Mouse (Mus musculus): ENCODE measurements around the gene Kcng1. TPM values are rescaled to one million over a fixed set of nuclear protein-coding genes. Genes with fewer than 3 reads are reported as not detected.
A peak's percentile ranks its signal among the peaks of the same experiment; 100 is the strongest.

Kcng1 gene
- 3.7 TPM in 2 replicates for polyA plus RNA-seq (2016; fragmentation: Nextera tagmentation; extraction: Ambion mirVana)

GRCm38 (mm10) chr2:168281582-168281981, at the start of gene Kcng1:
Gene Kcng1 (minus strand): TSS chr2:168281736.
- no peak within 1 kb of the TSS for H3K27ac ChIP-seq
- peaks cover 7% of the 10 kb centered on the region for H3K9me3 ChIP-seq
- peak within 1 kb of the TSS; percentile 56 for H3K9ac ChIP-seq
- peak within 1 kb of the TSS; percentile 90 for H3K4me2 ChIP-seq
- peak within 1 kb of the TSS; percentile 53 for H3K4me3 ChIP-seq (replicated peaks)
- H3K27me3 ChIP-seq, result peaks cover 76% of the 10 kb centered on the region
- H3K36me3 ChIP-seq (replicated peaks), result no peaks in the 10 kb centered on the region
- WGBS, result 14% methylated on average over 12 of the region's 12 CpGs
- H3K4me1 ChIP-seq, result peaks cover 29% of the 10 kb centered on the region
- no peak for ATAC-seq (ENCODE audit: low FRiP score)

GRCm38 (mm10) chr2:168330421-168331070, 49.0 kb upstream of the Kcng1 start:
- H3K4me3 ChIP-seq (replicated peaks), result no peak overlapping the region
- no peaks in the 10 kb centered on the region for H3K36me3 ChIP-seq (replicated peaks)
- no peak overlapping the region for H3K9ac ChIP-seq
- H3K4me2 ChIP-seq, result no peak overlapping the region
- no peak for ATAC-seq (ENCODE audit: low FRiP score)
- 76% methylated on average over 11 of the region's 11 CpGs for WGBS
- H3K4me1 ChIP-seq, result peaks cover 30% of the 10 kb centered on the region
- 0 out of 2 replicates have a peak, but pooled peaks cover 12% of the 10 kb centered on the region for H3K27me3 ChIP-seq
- H3K9me3 ChIP-seq, result no peaks in the 10 kb centered on the region
- no peak overlapping the region for H3K27ac ChIP-seq

- Histone ChIP-seq H3K36me3 (replicated peaks) (no peaks in the 10 kb centered on the region), H3K4me2 (no peak overlapping the region), H3K4me1 (peaks cover 13% of the 10 kb centered on the region), H3K9me3 (no peaks in the 10 kb centered on the region), H3K9ac (no peak overlapping the region), H3K27me3 (peaks cover 4% of the 10 kb centered on the region; the same call in 1 of the 2 replicates), H3K27ac (no peak overlapping the region), H3K4me3 (replicated peaks) (no peak overlapping the region)
- no peak for ATAC-seq (ENCODE audit: low FRiP score)
- WGBS, result 64% methylated on average over 10 of the region's 10 CpGs
These were observed 40.3 kb upstream of the Kcng1 start for GRCm38 (mm10) chr2:168321716-168322374.

- Histone ChIP-seq H3K4me2 (no peak overlapping the region), H3K9ac (no peak overlapping the region), H3K4me3 (replicated peaks) (no peak overlapping the region), H3K36me3 (replicated peaks) (no peaks in the 10 kb centered on the region), H3K9me3 (no peaks in the 10 kb centered on the region), H3K27ac (no peak overlapping the region), H3K4me1 (0 out of 2 replicates have a peak, but pooled peaks cover 5% of the 10 kb centered on the region), H3K27me3 (peaks cover 4% of the 10 kb centered on the region; the same call in 1 of the 2 replicates)
- WGBS, result 76% methylated on average over 17 of the region's 17 CpGs
- no peak for ATAC-seq (ENCODE audit: low FRiP score)
These were observed 39.0 kb upstream of the Kcng1 start for GRCm38 (mm10) chr2:168320388-168321182.

- Histone ChIP-seq H3K4me3 (replicated peaks) (no peak overlapping the region), H3K9me3 (no peaks in the 10 kb centered on the region), H3K27ac (no peak overlapping the region), H3K36me3 (replicated peaks) (no peaks in the 10 kb centered on the region), H3K27me3 (0 out of 2 replicates have a peak, but pooled peaks cover 4% of the 10 kb centered on the region), H3K4me1 (no peaks in the 10 kb centered on the region), H3K4me2 (no peak overlapping the region), H3K9ac (no peak overlapping the region)
- 73% methylated on average over 16 of the region's 16 CpGs for WGBS
- ATAC-seq (ENCODE audit: low FRiP score), result no peak
These were observed 33.3 kb upstream of the Kcng1 start for GRCm38 (mm10) chr2:168314646-168315446.

- no peaks in the 10 kb centered on the region for H3K36me3 ChIP-seq (replicated peaks)
- no peak for ATAC-seq (ENCODE audit: low FRiP score)
- no peak overlapping the region for H3K27ac ChIP-seq
- H3K9me3 ChIP-seq, result no peaks in the 10 kb centered on the region
- H3K4me3 ChIP-seq (replicated peaks), result no peak overlapping the region
- 44% methylated on average over 4 of the region's 4 CpGs for WGBS
- no peaks in the 10 kb centered on the region for H3K4me1 ChIP-seq
- no peak overlapping the region for H3K4me2 ChIP-seq
- 0 out of 2 replicates have a peak, but pooled peaks cover 4% of the 10 kb centered on the region for H3K27me3 ChIP-seq
- no peak overlapping the region for H3K9ac ChIP-seq
These were observed 31.0 kb upstream of the Kcng1 start for GRCm38 (mm10) chr2:168312504-168312903.

GRCm38 (mm10) chr2:168311006-168311405, 29.5 kb upstream of the Kcng1 start:
- Histone ChIP-seq H3K4me2 (no peak overlapping the region), H3K27ac (no peak overlapping the region), H3K9me3 (no peaks in the 10 kb centered on the region), H3K27me3 (0 out of 2 replicates have a peak, but pooled peaks cover 4% of the 10 kb centered on the region), H3K36me3 (replicated peaks) (no peaks in the 10 kb centered on the region), H3K4me1 (no peaks in the 10 kb centered on the region), H3K4me3 (replicated peaks) (no peak overlapping the region), H3K9ac (no peak overlapping the region)
- WGBS, result 95% methylated on average over 16 of the region's 16 CpGs
- no peak for ATAC-seq (ENCODE audit: low FRiP score)

- Histone ChIP-seq H3K4me1 (no peaks in the 10 kb centered on the region), H3K27ac (no peak overlapping the region), H3K9ac (no peak overlapping the region), H3K4me2 (no peak overlapping the region), H3K9me3 (no peaks in the 10 kb centered on the region), H3K27me3 (no peaks in the 10 kb centered on the region), H3K36me3 (replicated peaks) (no peaks in the 10 kb centered on the region), H3K4me3 (replicated peaks) (no peak overlapping the region)
- WGBS, result 79% methylated on average over 7 of the region's 7 CpGs
- ATAC-seq (ENCODE audit: low FRiP score), result no peak
These were observed 27.4 kb upstream of the Kcng1 start for GRCm38 (mm10) chr2:168308916-168309315.

GRCm38 (mm10) chr2:168299650-168300049, 18.1 kb upstream of the Kcng1 start:
- 93% methylated on average over 8 of the region's 8 CpGs for WGBS
- no peak overlapping the region for H3K4me3 ChIP-seq (replicated peaks)
- H3K9me3 ChIP-seq, result no peaks in the 10 kb centered on the region
- no peak overlapping the region for H3K9ac ChIP-seq
- no peaks in the 10 kb centered on the region for H3K36me3 ChIP-seq (replicated peaks)
- no peaks in the 10 kb centered on the region; the same call in 1 of the 2 replicates for H3K4me1 ChIP-seq
- ATAC-seq (ENCODE audit: low FRiP score), result no peak
- H3K27ac ChIP-seq, result no peak overlapping the region
- H3K27me3 ChIP-seq, result peaks cover 4% of the 10 kb centered on the region; the same call in 1 of the 2 replicates
- no peak overlapping the region for H3K4me2 ChIP-seq

GRCm38 (mm10) chr2:168296530-168296929, 15.0 kb upstream of the Kcng1 start:
- no peak overlapping the region for H3K9ac ChIP-seq
- H3K36me3 ChIP-seq (replicated peaks), result no peaks in the 10 kb centered on the region
- peaks cover 18% of the 10 kb centered on the region for H3K4me1 ChIP-seq
- peaks cover under 1% of the 10 kb centered on the region; the same call in 1 of the 2 replicates for H3K27me3 ChIP-seq
- H3K4me2 ChIP-seq, result no peak overlapping the region
- H3K27ac ChIP-seq, result no peak overlapping the region
- no peak for ATAC-seq (ENCODE audit: low FRiP score)
- 90% methylated on average over 10 of the region's 10 CpGs for WGBS
- H3K9me3 ChIP-seq, result no peaks in the 10 kb centered on the region
- H3K4me3 ChIP-seq (replicated peaks), result no peak overlapping the region

GRCm38 (mm10) chr2:168292521-168292920, 11.0 kb upstream of the Kcng1 start:
- H3K9me3 ChIP-seq, result no peaks in the 10 kb centered on the region
- H3K9ac ChIP-seq, result no peak overlapping the region
- no peak for ATAC-seq (ENCODE audit: low FRiP score)
- peaks cover 22% of the 10 kb centered on the region for H3K4me1 ChIP-seq
- WGBS, result 44% methylated on average over 6 of the region's 6 CpGs
- peaks cover 5% of the 10 kb centered on the region; the same call in 1 of the 2 replicates for H3K27me3 ChIP-seq
- no peaks in the 10 kb centered on the region for H3K36me3 ChIP-seq (replicated peaks)
- no peak overlapping the region for H3K4me2 ChIP-seq
- no peak overlapping the region for H3K27ac ChIP-seq
- no peak overlapping the region for H3K4me3 ChIP-seq (replicated peaks)

All from forebrain, embryonic 12.5 days (tissue).